Mouse (Mus musculus) liver, embryonic 14.5 days (tissue): ENCODE measurements around the gene Pdk2. TPM values are rescaled to one million over a fixed set of nuclear protein-coding genes. Genes with fewer than 3 reads are reported as not detected.

ENCODE experiments used
- ATAC-seq: fragments of 200-750 bp; cut with Nextera tagmentation; 2 replicates; pipeline ENCODE4 v1.8.0; 2017; ENCODE audit warnings: moderate number of reproducible peaks, mild to moderate bottlenecking, moderate library complexity; ENCODE audit not compliant: insufficient read depth
- DNase-seq, 3 experiments: peaks; one replicate each; pipeline ENCODE4 v3.0.0-alpha.2; 2012 to 2013; ENCODE audit warnings: low read depth in 3 of 3, low spot score in 3 of 3
- H3K27ac ChIP-seq: fragments of 300-500 bp; sonication (generic); 2 replicates; pipeline ENCODE4 v1.5.1; 2014; ENCODE audit warnings: moderate library complexity, mild to moderate bottlenecking, control low read depth, inconsistent platforms
- H3K27me3 ChIP-seq: fragments of 300-500 bp; sonication (generic); 2 replicates; pipeline ENCODE4 v1.6.1; 2014; ENCODE audit warnings: mild to moderate bottlenecking, low read length, moderate library complexity; ENCODE audit not compliant: control insufficient read depth, insufficient read depth
- H3K36me3 ChIP-seq: fragments of 300-500 bp; sonication (generic); replicated peaks from 2 replicates; pipeline ENCODE4 v1.6.1; 2014; ENCODE audit warnings: low read depth; ENCODE audit not compliant: control insufficient read depth, insufficient read depth
- H3K4me1 ChIP-seq, 2 experiments: fragments of 200-500 bp in 1 of 2; fragments of 300-500 bp in 1 of 2; sonication (generic) in 1 of 2; replicated peaks; 2 replicates each; pipeline ENCODE4 v1.6.1; 2012 to 2014; ENCODE audit warnings: antibody characterized with exemption in 1 of 2, inconsistent platforms in 1 of 2, low read length in 1 of 2; ENCODE audit not compliant: control insufficient read depth in 2 of 2, insufficient read depth in 2 of 2
- H3K4me2 ChIP-seq: fragments of 300-500 bp; sonication (generic); 2 replicates; pipeline ENCODE4 v1.6.1; 2014; ENCODE audit warnings: low read depth, mild to moderate bottlenecking, control low read depth, moderate library complexity
- H3K4me3 ChIP-seq, 2 experiments: fragments of 200-500 bp in 1 of 2; fragments of 300-500 bp in 1 of 2; sonication (generic) in 1 of 2; 2 replicates each; pipeline ENCODE4 v1.5.1; 2012 to 2014; ENCODE audit warnings: low read depth in 2 of 2, low read length in 2 of 2, mild to moderate bottlenecking in 2 of 2, control low read depth in 1 of 2, inconsistent platforms in 1 of 2, moderate library complexity in 1 of 2; ENCODE audit not compliant: insufficient read depth in 1 of 2
- H3K9ac ChIP-seq: fragments of 300-500 bp; sonication (generic); replicated peaks from 2 replicates; pipeline ENCODE4 v1.6.1; 2014; ENCODE audit warnings: mild to moderate bottlenecking, control low read depth, moderate library complexity
- H3K9me3 ChIP-seq: fragments of 300-500 bp; sonication (generic); 2 replicates; pipeline ENCODE4 v1.6.1; 2016; ENCODE audit warnings: low read length, mixed read lengths; ENCODE audit not compliant: control insufficient read depth
- CTCF ChIP-seq: IDR thresholded peaks from 2 replicates; pipeline ENCODE4 v1.5.1; 2016; ENCODE audit warnings: antibody characterized with exemption, low read depth, control low read depth
- EP300 ChIP-seq: IDR thresholded peaks from 2 replicates; pipeline ENCODE4 v1.6.1; 2016; ENCODE audit warnings: antibody characterized with exemption, low read depth
- WGBS: fragments of 180-500 bp; shearing (Covaris S2); extraction: QIAGEN DNeasy Blood & Tissue Kit; methylation state at CpG from one replicate; pipeline ENCODE4 v1.1.7; 2014; ENCODE audit not compliant: insufficient replicate concordance; 5-methylcytosine and 5-hydroxymethylcytosine counted together
- polyA plus RNA-seq, 2 experiments: library from polyadenylated mRNA; depleted of rRNA in 1 of 2; stranded (reverse) in 1 of 2; unstranded in 1 of 2; fragments of >200 nt; fragmentation: Nextera tagmentation in 1 of 2; extraction: Ambion mirVana in 1 of 2; gene quantifications; 2 replicates each; pipeline versions ENCODE4 v1.2.1 to v1.2.3; 2012 to 2014

Pdk2 gene
- polyA plus RNA-seq, 2 experiments = 3.5 to 7.0 TPM

DNA sequence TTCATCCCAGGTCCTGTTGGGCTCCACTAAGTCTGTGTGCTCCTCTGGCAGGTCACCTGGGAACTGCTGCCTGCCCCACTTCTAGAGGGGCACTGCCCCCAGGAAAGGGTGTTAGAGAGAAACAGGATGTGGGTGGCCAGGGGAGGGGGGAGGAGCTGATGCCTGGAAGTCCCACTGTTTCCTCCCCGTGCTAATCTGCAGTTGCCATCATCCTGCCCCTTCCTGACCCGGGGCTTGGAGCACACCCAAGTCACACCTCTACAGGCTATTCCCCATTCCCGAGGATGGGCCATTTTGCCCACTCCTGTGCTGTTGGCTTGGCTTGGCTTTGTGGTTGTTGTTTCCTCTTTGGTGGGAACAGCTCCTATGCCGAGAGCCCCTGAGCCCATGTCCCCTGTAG is 40.6 kb downstream of the Pdk2 start:
- peak overlapping the region; percentile 54 for H3K4me2 ChIP-seq
- H3K4me3 ChIP-seq = no peak overlapping the region
- DNase-seq (no peak), ATAC-seq (no peak)
- H3K27me3 ChIP-seq = no peaks in the 10 kb centered on the region
- WGBS = 8% methylated on average over 4 of the region's 4 CpGs
- no peak for TF ChIP-seq CTCF
- no peak for TF ChIP-seq EP300
- peak overlapping the region; percentile 45 for H3K9ac ChIP-seq
- H3K36me3 ChIP-seq = peaks cover 39% of the 10 kb centered on the region
- peak overlapping the region; percentile 45 for H3K27ac ChIP-seq
- H3K9me3 ChIP-seq = no peaks in the 10 kb centered on the region
- H3K4me1 ChIP-seq = peaks cover 33 to 53% of the 10 kb centered on the region in 2 experiments

DNA sequence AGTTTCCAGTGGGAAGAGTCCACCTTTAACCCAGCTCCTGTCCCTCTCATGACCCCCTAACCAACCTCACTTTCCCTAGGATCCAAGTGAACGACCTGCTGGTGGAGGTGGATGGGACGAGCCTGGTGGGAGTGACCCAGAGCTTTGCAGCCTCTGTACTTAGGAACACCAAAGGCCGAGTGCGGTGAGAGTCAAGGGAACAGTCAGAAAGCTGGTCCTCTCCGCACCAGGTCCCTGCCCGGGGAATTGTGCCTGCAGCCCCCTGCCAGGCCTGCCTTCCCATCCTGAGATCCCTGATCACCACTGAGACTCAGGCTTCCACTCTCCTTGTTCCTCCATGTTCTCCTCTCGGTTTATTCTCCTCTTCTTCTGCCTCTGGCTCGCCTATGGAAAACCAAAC is 41.0 kb downstream of the Pdk2 start:
- WGBS = 51% methylated on average over 8 of the region's 8 CpGs
- Histone ChIP-seq H3K9ac (no peak overlapping the region), H3K4me3 (no peak overlapping the region), H3K9me3 (no peaks in the 10 kb centered on the region), H3K27ac (peak overlapping the region; percentile 7), H3K36me3 (peaks cover 36% of the 10 kb centered on the region), H3K4me2 (peak overlapping the region; percentile 71), H3K4me1 (peaks cover 37 to 57% of the 10 kb centered on the region in 2 experiments), H3K27me3 (no peaks in the 10 kb centered on the region)
- TF ChIP-seq CTCF (no peak), EP300 (no peak)
- DNase-seq (no peak), ATAC-seq (no peak)

DNA sequence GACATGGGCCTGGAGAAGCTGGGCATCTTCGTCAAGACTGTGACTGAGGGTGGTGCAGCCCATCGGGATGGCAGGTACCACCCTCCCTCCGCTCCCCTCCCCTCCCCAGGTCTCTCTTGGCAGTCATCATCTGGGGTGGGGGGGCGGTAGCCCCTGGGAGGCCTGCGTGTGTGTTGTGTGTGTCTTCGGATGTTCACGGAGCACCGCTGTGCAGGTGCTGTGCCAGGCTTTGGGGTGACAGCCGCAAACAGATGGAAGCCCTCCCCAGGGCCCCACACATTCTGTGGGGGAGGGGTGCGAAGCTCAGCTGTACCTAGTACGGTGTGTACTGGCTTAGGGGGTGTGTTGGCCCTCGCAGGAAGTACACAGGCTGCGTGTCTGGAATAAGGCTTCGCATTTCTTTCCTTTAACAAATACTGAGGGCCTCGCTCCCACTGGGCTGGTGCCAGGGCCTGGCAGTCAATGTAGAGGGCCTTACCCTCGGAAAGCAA is 43.1 kb downstream of the Pdk2 start:
- H3K4me3 ChIP-seq = peak overlapping the region; percentile 29 to 47
- H3K4me2 ChIP-seq = peak overlapping the region; percentile 71
- H3K27ac ChIP-seq = peak overlapping the region; percentile 57
- DNase-seq = no peak
- 41% methylated on average over 15 of the region's 16 CpGs for WGBS
- peak overlapping the region; percentile 66 for H3K9ac ChIP-seq
- TF ChIP-seq EP300 (no peak), CTCF (no peak)
- H3K36me3 ChIP-seq = peaks cover 39% of the 10 kb centered on the region
- ATAC-seq = peak; percentile 46
- no peaks in the 10 kb centered on the region for H3K27me3 ChIP-seq
- no peaks in the 10 kb centered on the region for H3K9me3 ChIP-seq
- peaks cover 53 to 71% of the 10 kb centered on the region in 2 experiments for H3K4me1 ChIP-seq

DNA sequence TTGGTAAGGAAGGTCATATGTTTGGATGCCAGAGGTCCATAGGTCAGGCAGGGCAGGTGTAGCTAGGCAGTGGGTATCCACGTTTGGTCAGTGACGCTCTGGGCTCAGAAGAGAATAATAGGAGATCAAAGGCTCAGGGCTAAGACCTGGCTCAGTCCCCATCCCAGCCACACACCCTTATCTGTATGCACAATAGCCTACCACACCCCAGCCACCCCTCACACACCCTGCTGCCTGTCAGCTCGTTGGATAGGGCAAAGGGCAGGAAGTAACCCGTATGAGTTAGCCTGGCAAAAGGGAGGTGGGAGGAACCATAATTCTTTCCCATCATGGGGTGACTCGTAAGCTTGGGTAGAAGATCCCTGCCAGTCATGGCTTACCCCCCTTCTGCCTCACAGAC is 43.6 kb downstream of the Pdk2 start:
- 9% methylated on average over 5 of the region's 5 CpGs for WGBS
- peaks cover 34% of the 10 kb centered on the region for H3K36me3 ChIP-seq
- TF ChIP-seq CTCF (no peak), EP300 (peak; percentile 70)
- peak overlapping the region; percentile 66 for H3K9ac ChIP-seq
- H3K4me3 ChIP-seq = peak overlapping the region; percentile 29 to 47
- no peaks in the 10 kb centered on the region for H3K9me3 ChIP-seq
- H3K4me2 ChIP-seq = peak overlapping the region; percentile 71
- H3K4me1 ChIP-seq = peaks cover 53 to 72% of the 10 kb centered on the region in 2 experiments
- DNase-seq = peak; percentile 79 to 82 (median 81)
- ATAC-seq = peak; percentile 92
- no peaks in the 10 kb centered on the region for H3K27me3 ChIP-seq
- peak overlapping the region; percentile 80 for H3K27ac ChIP-seq

DNA sequence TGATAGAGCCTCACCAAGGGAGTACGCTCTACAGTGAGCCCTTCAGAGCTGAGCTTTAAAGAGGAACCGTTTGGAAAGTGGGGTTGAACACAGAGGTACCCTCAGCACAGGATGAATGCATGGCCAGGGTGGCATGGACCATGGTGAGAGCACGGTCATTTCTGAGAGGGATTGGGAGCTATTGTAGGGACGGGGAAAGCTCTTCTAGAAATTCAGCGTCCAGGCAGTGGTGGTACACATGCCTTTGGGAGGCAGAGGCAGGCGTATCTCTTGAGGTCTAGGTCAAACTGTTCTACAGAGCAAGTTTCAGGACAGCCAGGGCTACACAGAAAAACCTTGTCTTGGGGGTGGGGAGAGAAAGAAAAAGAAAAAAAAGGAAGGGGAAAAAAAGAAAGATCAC is 44.2 kb downstream of the Pdk2 start:
- peaks cover 53 to 72% of the 10 kb centered on the region in 2 experiments for H3K4me1 ChIP-seq
- H3K27me3 ChIP-seq = no peaks in the 10 kb centered on the region
- H3K36me3 ChIP-seq = peaks cover 28% of the 10 kb centered on the region
- WGBS = 54% methylated on average over 6 of the region's 6 CpGs
- H3K4me3 ChIP-seq = no peak overlapping the region; a peak in 1 of 4 replicates
- peak overlapping the region; percentile 71 for H3K4me2 ChIP-seq
- no peaks in the 10 kb centered on the region for H3K9me3 ChIP-seq
- no peak for TF ChIP-seq CTCF
- TF ChIP-seq EP300 = no peak
- ATAC-seq (no peak), DNase-seq (no peak)
- peak overlapping the region; percentile 66 for H3K9ac ChIP-seq
- H3K27ac ChIP-seq = peak overlapping the region; percentile 80
